Mouse (Mus musculus) thymus, postnatal 14 days (tissue): ENCODE data around the gene Necap2.

Experiments
- DNase-seq: peaks from one replicate; pipeline ENCODE4 v3.0.0; 2021

Necap2 gene

GRCm38 (mm10) chr4:141030541-141031206 lies 47.5 kb downstream of the Necap2 start:
- no peak for DNase-seq

GRCm38 (mm10) chr4:141024992-141025391 lies 53.2 kb downstream of the Necap2 start:
- no peak for DNase-seq

DNA sequence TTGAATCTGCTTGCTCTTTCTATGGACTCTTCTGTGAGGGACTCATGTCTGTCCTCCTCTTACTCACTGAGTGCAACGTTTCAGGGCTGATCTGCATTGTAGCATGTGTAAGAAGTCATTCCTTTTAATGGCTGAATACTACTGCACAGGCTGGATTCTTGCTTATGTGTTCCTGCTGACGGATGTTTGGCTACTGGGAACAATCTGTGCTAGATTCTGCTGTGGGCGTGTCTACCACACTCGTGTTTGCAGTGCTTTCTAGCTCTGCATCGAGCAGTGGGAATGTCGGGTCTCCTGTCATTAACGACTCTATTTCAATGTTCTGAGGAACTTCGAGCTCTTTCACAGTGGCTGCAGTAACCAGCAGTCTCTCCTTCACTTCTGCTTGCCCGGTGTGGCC lies 54.1 kb downstream of the Necap2 start:
- no peak for DNase-seq

DNA sequence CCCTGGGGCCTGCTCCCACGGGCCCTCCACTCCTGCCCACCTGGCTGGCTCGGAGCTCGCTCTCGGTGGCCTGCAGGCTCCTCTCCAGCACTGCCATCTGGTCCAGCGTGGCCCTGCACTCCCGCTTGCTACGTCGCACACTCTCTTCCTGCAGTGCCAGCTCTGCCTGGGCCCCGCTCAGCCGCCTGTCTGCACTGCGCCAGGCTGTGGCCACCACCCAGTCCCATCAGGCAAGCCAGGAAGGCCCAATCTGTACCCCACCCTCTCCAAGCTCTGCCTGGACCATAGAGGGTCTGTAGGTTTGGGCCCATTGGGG lies 56.6 kb downstream of the Necap2 start:
- no peak for DNase-seq

- DNase-seq: no peak
These were observed 57.1 kb downstream of the Necap2 start for GRCm38 (mm10) chr4:141020811-141021613.

- no peak for DNase-seq
These were observed 57.9 kb downstream of the Necap2 start for GRCm38 (mm10) chr4:141020220-141020619.

- no peak for DNase-seq
These were observed 60.3 kb downstream of the Necap2 start for GRCm38 (mm10) chr4:141017657-141018436.
